Mouse (Mus musculus): ENCODE results near the gene Uqcrc1. TPM values are rescaled to one million over a fixed set of nuclear protein-coding genes. Genes with fewer than 3 reads are reported as not detected.

Uqcrc1 gene
- polyA plus RNA-seq, 1 experiment: 266 TPM

DNA sequence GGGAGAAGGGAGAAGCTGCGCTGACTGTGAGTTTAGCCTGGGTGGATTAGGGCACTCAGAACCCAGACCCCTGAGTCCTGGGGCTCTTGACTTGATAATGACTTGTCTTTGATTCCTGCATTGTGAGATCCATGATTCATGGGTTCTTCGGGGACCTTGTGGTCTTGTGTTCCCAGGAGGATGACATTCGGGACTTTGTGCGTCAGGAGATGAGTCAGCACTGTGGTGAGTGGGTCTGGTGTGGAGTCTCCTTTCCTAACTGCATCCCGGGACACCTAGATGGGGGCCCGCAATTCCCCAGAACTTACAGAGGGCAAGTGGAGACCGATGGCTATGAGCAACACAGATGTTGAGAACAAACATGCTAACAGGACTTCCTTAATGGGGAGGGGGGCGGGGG lies 46.1 kb downstream of the Uqcrc1 start:
- Histone ChIP-seq H3K36me3 (replicated peaks; ENCODE audit: low read length) (no peaks in the 10 kb centered on the region), H3K27me3 (replicated peaks) (peaks cover 70% of the 10 kb centered on the region), H3K9me3 (no peaks in the 10 kb centered on the region), H3K4me1 (peaks cover 20% of the 10 kb centered on the region; the same call in 1 of the 2 replicates), H3K4me3 (replicated peaks) (no peak overlapping the region)
- TF ChIP-seq GATA1 (IDR thresholded peaks at IDR 0.05; ENCODE audit: borderline replicate concordance, low read length) (no peak), FLI1 (IDR thresholded peaks at IDR 0.05; ENCODE audit: low read length) (no peak)

DNA sequence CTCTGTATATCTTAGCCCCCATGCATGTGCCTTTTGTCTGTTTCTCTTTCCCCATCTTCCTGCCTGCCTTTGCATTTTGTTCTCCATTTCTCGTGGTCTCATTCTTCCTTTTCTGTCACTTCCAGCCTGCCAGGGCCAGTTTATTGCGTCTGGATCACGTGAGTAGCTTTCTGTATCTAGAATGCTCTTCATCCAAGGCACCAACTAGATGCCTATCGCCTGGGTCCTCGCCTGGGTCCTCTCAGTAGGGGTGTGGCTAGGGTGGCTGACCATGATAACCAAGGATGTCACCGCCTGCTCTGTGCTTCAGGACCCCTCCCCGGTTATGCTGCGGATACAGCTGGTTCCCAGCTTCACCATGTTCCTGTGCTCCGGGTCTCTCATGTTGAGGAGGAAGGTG lies 46.8 kb downstream of the Uqcrc1 start:
- Histone ChIP-seq H3K36me3 (replicated peaks; ENCODE audit: low read length) (no peaks in the 10 kb centered on the region), H3K4me1 (peaks cover 27% of the 10 kb centered on the region), H3K27me3 (replicated peaks) (peaks cover 67% of the 10 kb centered on the region), H3K4me3 (replicated peaks) (no peak overlapping the region), H3K9me3 (no peaks in the 10 kb centered on the region)
- TF ChIP-seq GATA1 (IDR thresholded peaks at IDR 0.05; ENCODE audit: borderline replicate concordance, low read length) (no peak), FLI1 (IDR thresholded peaks at IDR 0.05; ENCODE audit: low read length) (no peak)

- Histone ChIP-seq H3K36me3 (replicated peaks; ENCODE audit: low read length) (no peaks in the 10 kb centered on the region), H3K4me1 (peaks cover 51% of the 10 kb centered on the region), H3K4me3 (replicated peaks) (no peak within 1 kb of the TSS), H3K9me3 (no peaks in the 10 kb centered on the region), H3K27me3 (replicated peaks) (peaks cover 50% of the 10 kb centered on the region)
- TF ChIP-seq GATA1 (IDR thresholded peaks at IDR 0.05; ENCODE audit: borderline replicate concordance, low read length): no peak
- TF ChIP-seq FLI1 (IDR thresholded peaks at IDR 0.05; ENCODE audit: low read length): no peak
These were observed 49.3 kb downstream of the Uqcrc1 start, which contains the start of gene Ucn2 for GRCm38 (mm10) chr9:108985710-108986109. Gene Ucn2 (plus strand): TSS chr9:108986010.

DNA sequence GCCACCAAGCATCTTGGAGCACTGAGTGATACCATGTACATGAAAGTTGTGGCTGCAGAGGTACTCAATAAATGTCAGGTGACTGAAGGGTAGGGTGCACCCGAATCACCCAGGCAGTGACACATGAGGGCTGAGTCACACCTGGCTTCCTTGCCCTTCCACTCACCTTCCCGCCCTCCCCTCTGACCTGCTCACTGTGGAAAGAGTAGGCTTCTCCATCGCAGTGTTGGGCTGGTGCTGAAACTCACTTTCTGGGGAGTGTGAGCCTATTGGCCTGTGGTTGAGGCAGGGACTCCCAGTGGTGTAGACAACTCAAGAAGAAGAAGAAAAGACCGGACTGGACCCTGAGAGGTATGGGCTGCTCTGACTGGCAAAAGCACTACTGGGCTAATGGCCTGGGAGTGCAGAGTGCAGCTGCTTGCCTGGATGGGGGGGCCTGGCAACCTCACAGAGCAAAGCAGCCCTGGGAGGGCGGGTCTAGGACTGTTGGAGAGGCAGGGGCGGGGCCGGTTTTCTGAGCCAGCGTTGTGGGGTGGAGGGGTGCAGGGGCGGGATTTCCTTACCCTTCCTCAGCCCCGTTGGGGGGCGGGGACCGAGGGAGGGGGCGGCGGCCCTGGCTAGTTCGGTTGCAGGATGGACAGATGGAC lies 51.4 kb downstream of the Uqcrc1 start:
- Histone ChIP-seq H3K36me3 (replicated peaks; ENCODE audit: low read length) (no peaks in the 10 kb centered on the region), H3K9me3 (no peaks in the 10 kb centered on the region), H3K4me1 (peaks cover 65% of the 10 kb centered on the region), H3K27me3 (replicated peaks) (peaks cover 39% of the 10 kb centered on the region), H3K4me3 (replicated peaks) (no peak overlapping the region)
- TF ChIP-seq FLI1 (IDR thresholded peaks at IDR 0.05; ENCODE audit: low read length) (no peak), GATA1 (IDR thresholded peaks at IDR 0.05; ENCODE audit: borderline replicate concordance, low read length) (no peak)

GRCm38 (mm10) chr9:108989802-108990461 lies 53.5 kb downstream of the Uqcrc1 start:
- H3K4me1 ChIP-seq: peaks cover 74% of the 10 kb centered on the region
- no peak for TF ChIP-seq FLI1 (IDR thresholded peaks at IDR 0.05; ENCODE audit: low read length)
- no peak for TF ChIP-seq GATA1 (IDR thresholded peaks at IDR 0.05; ENCODE audit: borderline replicate concordance, low read length)
- peaks cover 19% of the 10 kb centered on the region for H3K27me3 ChIP-seq (replicated peaks)
- peaks cover 7% of the 10 kb centered on the region for H3K36me3 ChIP-seq (replicated peaks; ENCODE audit: low read length)
- no peaks in the 10 kb centered on the region; the same call in 1 of the 2 replicates for H3K9me3 ChIP-seq
- no peak overlapping the region for H3K4me3 ChIP-seq (replicated peaks)

- peaks cover 7% of the 10 kb centered on the region for H3K36me3 ChIP-seq (replicated peaks; ENCODE audit: low read length)
- no peaks in the 10 kb centered on the region; the same call in 1 of the 2 replicates for H3K9me3 ChIP-seq
- H3K27me3 ChIP-seq (replicated peaks): peaks cover 16% of the 10 kb centered on the region
- H3K4me1 ChIP-seq: peaks cover 75% of the 10 kb centered on the region
- H3K4me3 ChIP-seq (replicated peaks): no peak overlapping the region
- TF ChIP-seq GATA1 (IDR thresholded peaks at IDR 0.05; ENCODE audit: borderline replicate concordance, low read length) (no peak), FLI1 (IDR thresholded peaks at IDR 0.05; ENCODE audit: low read length) (no peak)
These were observed 54.0 kb downstream of the Uqcrc1 start for GRCm38 (mm10) chr9:108990462-108990820.

DNA sequence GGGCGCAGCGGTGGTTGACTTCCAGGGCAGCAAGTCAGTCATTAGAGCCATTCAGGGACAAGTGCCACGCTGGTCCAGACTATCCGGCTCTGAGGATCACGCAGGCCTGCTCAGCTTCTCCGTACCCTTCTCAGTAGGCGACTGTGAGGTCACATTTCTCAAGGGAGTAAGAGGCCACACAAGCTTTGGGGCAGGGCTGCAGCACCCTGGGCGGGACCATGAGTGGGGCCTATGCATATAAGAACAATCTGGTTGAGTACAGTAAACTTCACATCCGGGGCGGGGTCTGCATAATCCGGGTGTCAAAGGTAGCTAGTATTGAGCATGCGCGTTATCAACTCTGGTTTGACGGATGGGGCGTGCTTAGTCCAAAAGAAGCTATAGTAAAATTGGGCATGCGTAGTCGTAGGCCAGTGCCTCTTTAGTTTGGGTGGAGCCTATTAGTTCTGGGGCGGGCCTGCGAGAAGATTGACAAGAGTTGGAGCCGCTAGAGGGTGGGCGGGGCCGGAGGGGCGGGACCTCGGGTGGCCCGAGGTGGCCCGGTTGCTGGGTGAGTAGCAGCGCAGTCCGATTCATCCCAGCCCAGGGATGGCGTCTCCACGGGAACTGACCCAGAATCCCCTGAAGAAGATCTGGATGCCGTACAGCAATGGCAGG lies 55.1 kb downstream of the Uqcrc1 start, which contains the start of gene Pfkfb4:
Pfkfb4 (plus strand) TSS at position 351 of the 657 bp plus-strand sequence.
- peaks cover 84% of the 10 kb centered on the region for H3K4me1 ChIP-seq
- TF ChIP-seq FLI1 (IDR thresholded peaks at IDR 0.05; ENCODE audit: low read length) (no peak), GATA1 (IDR thresholded peaks at IDR 0.05; ENCODE audit: borderline replicate concordance, low read length) (no peak)
- H3K27me3 ChIP-seq (replicated peaks): peaks cover 8% of the 10 kb centered on the region
- H3K9me3 ChIP-seq: no peaks in the 10 kb centered on the region; the same call in 1 of the 2 replicates
- peak within 1 kb of the TSS; percentile 94 for H3K4me3 ChIP-seq (replicated peaks)
- H3K36me3 ChIP-seq (replicated peaks; ENCODE audit: low read length): peaks cover 7% of the 10 kb centered on the region

- Histone ChIP-seq H3K4me1 (peaks cover 89% of the 10 kb centered on the region), H3K9me3 (no peaks in the 10 kb centered on the region; the same call in 1 of the 2 replicates), H3K4me3 (replicated peaks) (peak overlapping the region; percentile 94), H3K36me3 (replicated peaks; ENCODE audit: low read length) (peaks cover 7% of the 10 kb centered on the region), H3K27me3 (replicated peaks) (peaks cover 6% of the 10 kb centered on the region)
- TF ChIP-seq GATA1 (IDR thresholded peaks at IDR 0.05; ENCODE audit: borderline replicate concordance, low read length) (no peak), FLI1 (IDR thresholded peaks at IDR 0.05; ENCODE audit: low read length) (no peak)
These were observed 55.6 kb downstream of the Uqcrc1 start for GRCm38 (mm10) chr9:108992085-108992469.

GRCm38 (mm10) chr9:108992620-108993361 lies 56.4 kb downstream of the Uqcrc1 start:
- Histone ChIP-seq H3K36me3 (replicated peaks; ENCODE audit: low read length) (peaks cover 7% of the 10 kb centered on the region), H3K27me3 (replicated peaks) (peaks cover 1% of the 10 kb centered on the region), H3K9me3 (no peaks in the 10 kb centered on the region; the same call in 1 of the 2 replicates), H3K4me3 (replicated peaks) (peak overlapping the region; percentile 67), H3K4me1 (peaks cover 92% of the 10 kb centered on the region)
- TF ChIP-seq FLI1 (IDR thresholded peaks at IDR 0.05; ENCODE audit: low read length): no peak
- no peak for TF ChIP-seq GATA1 (IDR thresholded peaks at IDR 0.05; ENCODE audit: borderline replicate concordance, low read length)
